Comparison of ENCODE assay signal across 19 mouse cellular contexts in genomic region chr5:22134402-22134801, GRCm38 (mm10).
"Had no signal": no experiment of that assay in that cellular context is flagged by ENCODE, and none has a peak within 500 bp of the region (broad histone marks: within the 10 kb centered on the region; RNA-seq: fewer than 3 reads in every experiment).

No protein-coding gene starts in this region.

- DNase-seq: kidney, adult 8-10 months; kidney, postnatal 10 days; kidney, postnatal 36 days; left cerebral cortex, postnatal 4 days; liver, postnatal 0 days; lung, embryonic 14.5 days; retina, postnatal 1 day; right cerebral cortex, postnatal 25 days; spleen, adult 18-20 months; thymus, postnatal 25 days had no signal

- ATAC-seq: liver, postnatal 0 days; lung, postnatal 0 days; midbrain, embryonic 15.5 days had no signal

- H3K4me3 ChIP-seq: kidney, embryonic 15.5 days; limb, embryonic 12.5 days; limb, embryonic 15.5 days; midbrain, embryonic 12.5 days; midbrain, embryonic 15.5 days; myocyte; neural tube, embryonic 13.5 days; stomach, embryonic 15.5 days had no signal

- H3K4me1 ChIP-seq: limb, embryonic 12.5 days; limb, embryonic 15.5 days; midbrain, embryonic 12.5 days; midbrain, embryonic 15.5 days; stomach, embryonic 15.5 days had no signal

- H3K36me3 ChIP-seq: kidney, embryonic 15.5 days; limb, embryonic 12.5 days; limb, embryonic 15.5 days; midbrain, embryonic 12.5 days; midbrain, embryonic 15.5 days; stomach, embryonic 15.5 days had no signal

- H3K9me3 ChIP-seq: limb, embryonic 15.5 days; midbrain, embryonic 15.5 days; stomach, embryonic 15.5 days had no signal

- H3K27me3 ChIP-seq: kidney, embryonic 15.5 days; limb, embryonic 12.5 days; limb, embryonic 15.5 days; midbrain, embryonic 12.5 days; midbrain, embryonic 15.5 days; neural tube, embryonic 13.5 days; stomach, embryonic 15.5 days had no signal
